Mouse (Mus musculus): Measurements from ENCODE around the gene Zfp512b. TPM values are rescaled to one million over a fixed set of nuclear protein-coding genes. Genes with fewer than 3 reads are reported as not detected.

The Zfp512b gene
- total RNA-seq, 2 experiments from 2014 or later = 52.5 to 92.4 TPM

GRCm38 (mm10) chr2:181572921-181573920, 19.4 kb downstream of the Zfp512b start:
- DNase-seq = peak; percentile 1

- no peak for DNase-seq
Measured at GRCm38 (mm10) chr2:181571941-181572670, 20.5 kb downstream of the Zfp512b start.

GRCm38 (mm10) chr2:181570921-181571595, 21.5 kb downstream of the Zfp512b start:
- DNase-seq = no peak

- DNase-seq = no peak
Measured at GRCm38 (mm10) chr2:181570375-181570774, 22.2 kb downstream of the Zfp512b start.

GRCm38 (mm10) chr2:181569856-181570255, 22.7 kb downstream of the Zfp512b start:
- DNase-seq = no peak

GRCm38 (mm10) chr2:181568272-181569008, 24.2 kb downstream of the Zfp512b start:
- peak; percentile 73 for DNase-seq

GRCm38 (mm10) chr2:181567338-181567737, 25.3 kb downstream of the Zfp512b start:
- DNase-seq = no peak

GRCm38 (mm10) chr2:181553772-181554171, 38.8 kb downstream of the Zfp512b start:
- no peak for DNase-seq

- no peak for DNase-seq
Measured at GRCm38 (mm10) chr2:181550233-181550632, 42.4 kb downstream of the Zfp512b start.

GRCm38 (mm10) chr2:181548682-181549081, 43.9 kb downstream of the Zfp512b start:
- DNase-seq = no peak

- no peak for DNase-seq
Measured at GRCm38 (mm10) chr2:181548227-181548626, 44.4 kb downstream of the Zfp512b start.

GRCm38 (mm10) chr2:181546142-181546541, 46.5 kb downstream of the Zfp512b start:
- DNase-seq = no peak

GRCm38 (mm10) chr2:181541761-181542380, 50.7 kb downstream of the Zfp512b start:
- DNase-seq = no peak

- DNase-seq = peak; percentile 22
Measured at GRCm38 (mm10) chr2:181537444-181538047, 55.1 kb downstream of the Zfp512b start.

- DNase-seq = no peak
Measured at GRCm38 (mm10) chr2:181536410-181536809, 56.2 kb downstream of the Zfp512b start.

GRCm38 (mm10) chr2:181532589-181532988, 60.0 kb downstream of the Zfp512b start:
- DNase-seq = no peak

All from adrenal gland, postnatal 10 days (tissue).